ENCODE assay signal across 10 mouse cellular contexts in the genomic region with DNA sequence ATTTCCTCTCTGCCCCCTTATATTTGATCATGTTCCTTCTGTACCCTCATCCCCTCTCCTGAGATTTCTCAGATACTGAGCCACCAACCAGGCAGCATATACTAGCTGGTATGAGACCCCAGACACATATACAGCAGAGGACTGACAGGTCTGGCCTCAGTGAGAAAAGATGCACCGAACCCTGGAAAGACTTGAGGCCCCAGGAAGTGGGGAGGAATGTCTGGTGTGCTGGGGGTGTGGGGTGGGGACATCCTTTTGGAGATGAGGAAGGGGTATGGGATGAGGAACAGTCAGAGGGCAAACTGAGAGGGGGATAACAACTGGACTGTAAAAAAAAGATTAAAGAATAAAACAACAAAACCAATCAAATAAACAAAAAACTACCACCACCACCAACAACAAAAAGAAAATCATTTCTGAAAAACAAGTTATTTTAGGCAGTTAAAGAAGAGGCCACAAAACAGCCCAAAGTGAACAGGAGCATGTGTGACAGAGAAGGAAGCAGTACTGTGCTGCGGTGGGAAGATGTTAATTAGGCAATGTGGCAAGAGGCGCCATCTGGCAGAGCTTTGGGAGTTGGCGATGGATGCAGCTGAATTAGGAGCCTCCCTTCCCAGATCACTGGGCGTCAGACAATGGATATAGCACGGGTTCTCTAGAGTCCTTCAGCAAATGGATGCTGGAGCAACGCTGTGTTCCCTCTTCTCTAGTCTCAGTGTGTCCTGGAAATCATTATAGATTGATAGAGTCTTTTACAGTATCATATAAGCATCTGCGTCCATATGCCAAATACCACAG. TPM values are rescaled to one million over a fixed set of nuclear protein-coding genes. Genes with fewer than 3 reads are reported as not detected.
A peak's percentile ranks its signal among the peaks of the same experiment; 100 is the strongest.
DNase-seq lines count a peak whose midpoint lies in the region; ATAC-seq lines count a peak whose summit lies in the region.
"Had no signal": no experiment of that assay in that cellular context is flagged by ENCODE, and none has a peak within 500 bp of the region (broad histone marks: within the 10 kb centered on the region; RNA-seq: fewer than 3 reads in every experiment).

No protein-coding gene starts in this region.

- no peaks in the 10 kb centered on the region for H3K36me3 ChIP-seq in forebrain, embryonic 11.5 days (ENCODE audit: control insufficient read depth, insufficient read depth, low read length)
- H3K36me3 ChIP-seq in forebrain, embryonic 10.5 days (replicated peaks) = no peaks in the 10 kb centered on the region
- H3K36me3 ChIP-seq in hindbrain, embryonic 15.5 days = no peaks in the 10 kb centered on the region
- H3K36me3 ChIP-seq: limb, embryonic 12.5 days had no signal

- intact Hi-C loops in left cerebral cortex, postnatal 4 days (cut with DNase I) = loop anchor here (10.0 kb wide), 1 partner anchor 137 kb away; no protein-coding TSS in a partner anchor

- H3K9ac ChIP-seq in forebrain, embryonic 11.5 days (ENCODE audit: low read length) = no peak overlapping the region
- H3K9ac ChIP-seq in hindbrain, embryonic 15.5 days = no peak overlapping the region
- H3K9ac ChIP-seq: limb, embryonic 12.5 days had no signal

- no peaks in the 10 kb centered on the region for H3K4me1 ChIP-seq in forebrain, embryonic 11.5 days (replicated peaks; ENCODE audit: control insufficient read depth, insufficient read depth, low read length)
- H3K4me1 ChIP-seq in forebrain, embryonic 10.5 days = no peaks in the 10 kb centered on the region
- H3K4me1 ChIP-seq in hindbrain, embryonic 15.5 days (replicated peaks) = peaks cover 5% of the 10 kb centered on the region; the same call in 1 of the 2 replicates

- no peaks in the 10 kb centered on the region for H3K27me3 ChIP-seq in forebrain, embryonic 11.5 days (ENCODE audit: control insufficient read depth, insufficient read depth, low read length)
- no peaks in the 10 kb centered on the region for H3K27me3 ChIP-seq in forebrain, embryonic 10.5 days (ENCODE audit: poor library complexity, severe bottlenecking)
- H3K27me3 ChIP-seq in hindbrain, embryonic 15.5 days = no peaks in the 10 kb centered on the region
- H3K27me3 ChIP-seq: limb, embryonic 12.5 days had no signal

- peak; percentile 85 for ATAC-seq in forebrain, embryonic 11.5 days (replicated peaks; ENCODE audit: low FRiP score)
- ATAC-seq in hindbrain, embryonic 15.5 days (ENCODE audit: low FRiP score, low read depth) = peak; percentile 89

- 60% methylated on average over 8 of the region's 8 CpGs for WGBS in forebrain, embryonic 11.5 days
- WGBS in forebrain, embryonic 10.5 days = 68% methylated on average over 8 of the region's 8 CpGs
- 34% methylated on average over 8 of the region's 8 CpGs for WGBS in hindbrain, embryonic 15.5 days

- H3K27ac ChIP-seq in forebrain, embryonic 11.5 days (ENCODE audit: low read depth, low read length) = no peak overlapping the region
- H3K27ac ChIP-seq in forebrain, embryonic 10.5 days = no peak overlapping the region
- H3K27ac ChIP-seq in hindbrain, embryonic 15.5 days (replicated peaks) = peak overlapping the region; percentile 20; the same call in 1 of the 2 replicates
- H3K27ac ChIP-seq: limb, embryonic 12.5 days had no signal

- no peak overlapping the region for H3K4me2 ChIP-seq in forebrain, embryonic 11.5 days (ENCODE audit: low read depth, low read length, severe bottlenecking)
- no peak overlapping the region for H3K4me2 ChIP-seq in hindbrain, embryonic 15.5 days
- H3K4me2 ChIP-seq: limb, embryonic 12.5 days had no signal

- DNase-seq in forebrain, embryonic 11.5 days (ENCODE audit: low spot score) = no peak
- no peak for DNase-seq in forebrain, embryonic 10.5 days (ENCODE audit: extremely low spot score, low spot score)
- peak; percentile 76 for DNase-seq in left cerebral cortex, postnatal 4 days
- DNase-seq in right cerebral cortex, postnatal 36 days (ENCODE audit: low spot score in 2 of 2) = peak; percentile 81 to 90
- no peak for DNase-seq in spleen, postnatal 10 days (ENCODE audit: low spot score in 2 of 2)
- DNase-seq in testis, postnatal 10 days (ENCODE audit: low spot score) = no peak
- no peak for DNase-seq in ovary, postnatal 10 days (ENCODE audit: low spot score)
- DNase-seq: adrenal gland, postnatal 14 days had no signal

- no peak overlapping the region for H3K4me3 ChIP-seq in forebrain, embryonic 11.5 days (ENCODE audit: low read depth, low read length)
- H3K4me3 ChIP-seq in forebrain, embryonic 10.5 days = no peak overlapping the region
- H3K4me3 ChIP-seq in hindbrain, embryonic 15.5 days = no peak overlapping the region
- H3K4me3 ChIP-seq: limb, embryonic 12.5 days had no signal

- no peaks in the 10 kb centered on the region for H3K9me3 ChIP-seq in forebrain, embryonic 11.5 days (ENCODE audit: control insufficient read depth, low read length)
- H3K9me3 ChIP-seq in forebrain, embryonic 10.5 days = no peaks in the 10 kb centered on the region
- H3K9me3 ChIP-seq in hindbrain, embryonic 15.5 days = no peaks in the 10 kb centered on the region
- H3K9me3 ChIP-seq: limb, embryonic 12.5 days had no signal

RNA-seq across cellular contexts. Expression of a gene that starts 9.5 kb away (rescaled TPM):
- 4.2 and 4.6 TPM in 2 replicates for polyA plus RNA-seq in forebrain, embryonic 11.5 days (2014; fragmentation: Nextera tagmentation; extraction: Ambion mirVana)
- polyA plus RNA-seq in forebrain, embryonic 10.5 days (2016; fragmentation: Nextera tagmentation; extraction: Ambion mirVana) = 8.2 and 8.6 TPM in 2 replicates
- polyA plus RNA-seq in hindbrain, embryonic 15.5 days (2015; fragmentation: Nextera tagmentation; extraction: Ambion mirVana) = 2.6 and 3.5 TPM in 2 replicates
- total RNA-seq in left cerebral cortex, postnatal 4 days (2021) = 1 to 10 TPM; 6.1 to 6.5 TPM

Comparison
In these comparisons a context has a peak if more than half of its experiments do, and no peak if none do; other contexts are left out.
1. DNase-seq: peak in left cerebral cortex, postnatal 4 days (single experiment) and right cerebral cortex, postnatal 36 days (2 of 2); none in forebrain, embryonic 11.5 days (single experiment), forebrain, embryonic 10.5 days (single experiment), spleen, postnatal 10 days (0 of 2), testis, postnatal 10 days (single experiment) and ovary, postnatal 10 days (single experiment).